Mouse (Mus musculus) small intestine, adult 2 months (tissue): ENCODE data around the gene 6430548M08Rik.

Experiments used
- CTCF ChIP-seq: fragments of 200-500 bp; IDR thresholded peaks from 2 replicates; pipeline ENCODE4 v1.5.1; 2012; ENCODE audit warnings: low read depth, mild to moderate bottlenecking, control low read depth, inconsistent platforms, low read length, moderate library complexity, mixed read lengths; ENCODE audit not compliant: insufficient replicate concordance, insufficient read length; ENCODE audit errors: extremely low read depth
- POLR2A ChIP-seq: fragments of 200-500 bp; IDR thresholded peaks from 2 replicates; pipeline ENCODE4 v1.6.1; 2012; ENCODE audit warnings: low read depth, mild to moderate bottlenecking, control low read depth, inconsistent platforms, low read length, moderate library complexity

DNA sequence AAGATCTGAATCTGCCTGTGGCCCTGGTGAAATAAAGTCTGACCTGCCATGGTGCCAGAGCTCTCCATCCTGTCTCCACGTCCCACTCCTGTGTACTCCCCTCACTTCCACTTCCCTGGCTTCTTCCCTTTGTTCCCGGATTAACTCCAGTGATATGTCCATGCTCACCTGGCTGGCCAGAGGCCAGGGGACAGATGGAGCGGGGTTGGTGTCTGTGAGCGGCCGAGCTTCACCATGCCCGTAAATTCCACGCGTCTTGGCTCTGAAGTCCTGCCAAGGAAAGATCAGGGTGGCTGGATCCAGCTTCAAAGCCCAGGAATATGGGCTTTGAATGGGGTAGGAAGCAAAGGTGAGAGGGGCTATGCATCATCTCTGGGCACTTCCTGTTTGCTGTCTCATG, 53.2 kb downstream of the 6430548M08Rik start:
- TF ChIP-seq POLR2A (no peak), CTCF (no peak)
